Mouse (Mus musculus): ENCODE results near the gene Zbtb39. TPM values are rescaled to one million over a fixed set of nuclear protein-coding genes. Genes with fewer than 3 reads are reported as not detected.

Gene Zbtb39
- polyA plus RNA-seq (2016; fragmentation: Nextera tagmentation; extraction: Ambion mirVana), result 2.5 TPM in 2 replicates

- peaks cover 30% of the 10 kb centered on the region for H3K36me3 ChIP-seq
- no peaks in the 10 kb centered on the region for H3K9me3 ChIP-seq (replicated peaks)
- peak within 1 kb of the TSS; percentile 99 for H3K4me3 ChIP-seq
- peak within 1 kb of the TSS; percentile 77 for H3K4me2 ChIP-seq
- no peaks in the 10 kb centered on the region for H3K27me3 ChIP-seq (replicated peaks)
- peak; percentile 84 for ATAC-seq (ENCODE audit: insufficient number of reproducible peaks, low FRiP score)
- H3K27ac ChIP-seq (ENCODE audit: poor library complexity, severe bottlenecking), result peak within 1 kb of the TSS; percentile 74
- H3K4me1 ChIP-seq (replicated peaks), result peaks cover 14% of the 10 kb centered on the region
- H3K9ac ChIP-seq, result peak within 1 kb of the TSS; percentile 99
- 2% methylated on average over 55 of the region's 61 CpGs for WGBS
Observed at GRCm38 (mm10) chr10:127739083-127739660, at the start of gene Zbtb39. Gene Zbtb39 (plus strand): TSS chr10:127739538.

- peaks cover 41% of the 10 kb centered on the region for H3K36me3 ChIP-seq
- H3K4me2 ChIP-seq, result no peak overlapping the region
- H3K9ac ChIP-seq, result no peak overlapping the region
- H3K9me3 ChIP-seq (replicated peaks), result no peaks in the 10 kb centered on the region
- no peak overlapping the region for H3K27ac ChIP-seq (ENCODE audit: poor library complexity, severe bottlenecking)
- no peak for ATAC-seq (ENCODE audit: insufficient number of reproducible peaks, low FRiP score)
- WGBS, result 16% methylated on average over 1 of the region's 1 CpGs
- H3K4me3 ChIP-seq, result no peak overlapping the region
- no peaks in the 10 kb centered on the region for H3K27me3 ChIP-seq (replicated peaks)
- H3K4me1 ChIP-seq (replicated peaks), result peaks cover 5% of the 10 kb centered on the region
Observed at GRCm38 (mm10) chr10:127691053-127691452, 48.3 kb upstream of the Zbtb39 start.

- Histone ChIP-seq H3K36me3 (peaks cover 60% of the 10 kb centered on the region), H3K9me3 (replicated peaks) (no peaks in the 10 kb centered on the region), H3K9ac (no peak overlapping the region), H3K4me2 (no peak overlapping the region), H3K27me3 (replicated peaks) (no peaks in the 10 kb centered on the region), H3K4me1 (replicated peaks) (no peaks in the 10 kb centered on the region), H3K4me3 (no peak overlapping the region), H3K27ac (ENCODE audit: poor library complexity, severe bottlenecking) (no peak overlapping the region)
- WGBS, result 52% methylated on average over 2 of the region's 2 CpGs
- ATAC-seq (ENCODE audit: insufficient number of reproducible peaks, low FRiP score), result no peak
Observed at GRCm38 (mm10) chr10:127694636-127695035, 44.7 kb upstream of the Zbtb39 start.

GRCm38 (mm10) chr10:127695775-127696174, 43.6 kb upstream of the Zbtb39 start:
- 89% methylated on average over 7 of the region's 7 CpGs for WGBS
- no peak overlapping the region for H3K27ac ChIP-seq (ENCODE audit: poor library complexity, severe bottlenecking)
- no peaks in the 10 kb centered on the region for H3K27me3 ChIP-seq (replicated peaks)
- no peak overlapping the region for H3K4me3 ChIP-seq
- ATAC-seq (ENCODE audit: insufficient number of reproducible peaks, low FRiP score), result no peak
- H3K36me3 ChIP-seq, result peaks cover 54% of the 10 kb centered on the region
- no peak overlapping the region for H3K9ac ChIP-seq
- H3K4me1 ChIP-seq (replicated peaks), result no peaks in the 10 kb centered on the region
- H3K9me3 ChIP-seq (replicated peaks), result no peaks in the 10 kb centered on the region
- H3K4me2 ChIP-seq, result no peak overlapping the region

GRCm38 (mm10) chr10:127698966-127699365, 40.4 kb upstream of the Zbtb39 start:
- H3K36me3 ChIP-seq, result peaks cover 38% of the 10 kb centered on the region
- no peak overlapping the region for H3K27ac ChIP-seq (ENCODE audit: poor library complexity, severe bottlenecking)
- no peak overlapping the region for H3K4me2 ChIP-seq
- no peak overlapping the region for H3K9ac ChIP-seq
- no peak for ATAC-seq (ENCODE audit: insufficient number of reproducible peaks, low FRiP score)
- H3K9me3 ChIP-seq (replicated peaks), result no peaks in the 10 kb centered on the region
- H3K4me3 ChIP-seq, result no peak overlapping the region
- no peaks in the 10 kb centered on the region for H3K27me3 ChIP-seq (replicated peaks)
- 92% methylated on average over 7 of the region's 7 CpGs for WGBS
- no peaks in the 10 kb centered on the region for H3K4me1 ChIP-seq (replicated peaks)

GRCm38 (mm10) chr10:127703299-127703698, 36.0 kb upstream of the Zbtb39 start:
- Histone ChIP-seq H3K36me3 (peaks cover 9% of the 10 kb centered on the region), H3K9me3 (replicated peaks) (no peaks in the 10 kb centered on the region), H3K4me2 (no peak overlapping the region), H3K9ac (no peak overlapping the region), H3K4me3 (no peak overlapping the region), H3K27me3 (replicated peaks) (no peaks in the 10 kb centered on the region; the same call in 1 of the 2 replicates), H3K27ac (ENCODE audit: poor library complexity, severe bottlenecking) (no peak overlapping the region), H3K4me1 (replicated peaks) (peaks cover 14% of the 10 kb centered on the region)
- WGBS, result 35% methylated on average over 4 of the region's 4 CpGs
- no peak for ATAC-seq (ENCODE audit: insufficient number of reproducible peaks, low FRiP score)

- Histone ChIP-seq H3K4me2 (no peak overlapping the region), H3K27me3 (replicated peaks) (no peaks in the 10 kb centered on the region; the same call in 1 of the 2 replicates), H3K27ac (ENCODE audit: poor library complexity, severe bottlenecking) (no peak overlapping the region), H3K4me1 (replicated peaks) (peaks cover 14% of the 10 kb centered on the region), H3K4me3 (no peak overlapping the region), H3K36me3 (peaks cover under 1% of the 10 kb centered on the region; the same call in 1 of the 2 replicates), H3K9me3 (replicated peaks) (no peaks in the 10 kb centered on the region), H3K9ac (no peak overlapping the region)
- WGBS, result 59% methylated on average over 2 of the region's 2 CpGs
- no peak for ATAC-seq (ENCODE audit: insufficient number of reproducible peaks, low FRiP score)
Observed at GRCm38 (mm10) chr10:127704293-127704692, 35.0 kb upstream of the Zbtb39 start.

GRCm38 (mm10) chr10:127704766-127705220, 34.5 kb upstream of the Zbtb39 start, which contains the start of gene Myo1a:
Gene Myo1a (plus strand): TSS chr10:127705170.
- no peak for ATAC-seq (ENCODE audit: insufficient number of reproducible peaks, low FRiP score)
- no peaks in the 10 kb centered on the region for H3K36me3 ChIP-seq
- no peak within 1 kb of the TSS for H3K9ac ChIP-seq
- H3K4me1 ChIP-seq (replicated peaks), result peaks cover 14% of the 10 kb centered on the region
- no peak within 1 kb of the TSS for H3K27ac ChIP-seq (ENCODE audit: poor library complexity, severe bottlenecking)
- no peaks in the 10 kb centered on the region for H3K9me3 ChIP-seq (replicated peaks)
- WGBS, result 68% methylated on average over 2 of the region's 2 CpGs
- no peak within 1 kb of the TSS for H3K4me2 ChIP-seq
- no peak within 1 kb of the TSS for H3K4me3 ChIP-seq
- no peaks in the 10 kb centered on the region; the same call in 1 of the 2 replicates for H3K27me3 ChIP-seq (replicated peaks)

- WGBS, result 78% methylated on average over 4 of the region's 4 CpGs
- no peak overlapping the region for H3K27ac ChIP-seq (ENCODE audit: poor library complexity, severe bottlenecking)
- no peak overlapping the region for H3K4me3 ChIP-seq
- no peak for ATAC-seq (ENCODE audit: insufficient number of reproducible peaks, low FRiP score)
- H3K36me3 ChIP-seq, result no peaks in the 10 kb centered on the region
- H3K9me3 ChIP-seq (replicated peaks), result no peaks in the 10 kb centered on the region
- H3K9ac ChIP-seq, result no peak overlapping the region
- H3K27me3 ChIP-seq (replicated peaks), result no peaks in the 10 kb centered on the region; the same call in 1 of the 2 replicates
- peaks cover 14% of the 10 kb centered on the region for H3K4me1 ChIP-seq (replicated peaks)
- no peak overlapping the region for H3K4me2 ChIP-seq
Observed at GRCm38 (mm10) chr10:127705783-127706182, 33.6 kb upstream of the Zbtb39 start.

- Histone ChIP-seq H3K27ac (ENCODE audit: poor library complexity, severe bottlenecking) (no peak overlapping the region), H3K4me1 (replicated peaks) (peaks cover 14% of the 10 kb centered on the region), H3K4me2 (no peak overlapping the region), H3K9ac (no peak overlapping the region), H3K27me3 (replicated peaks) (peaks cover 7% of the 10 kb centered on the region), H3K9me3 (replicated peaks) (no peaks in the 10 kb centered on the region), H3K4me3 (no peak overlapping the region), H3K36me3 (no peaks in the 10 kb centered on the region)
- ATAC-seq (ENCODE audit: insufficient number of reproducible peaks, low FRiP score), result no peak
- WGBS, result 46% methylated on average over 7 of the region's 7 CpGs
Observed at GRCm38 (mm10) chr10:127707721-127708120, 31.6 kb upstream of the Zbtb39 start.

- no peak overlapping the region for H3K4me3 ChIP-seq
- peaks cover 7% of the 10 kb centered on the region for H3K27me3 ChIP-seq (replicated peaks)
- H3K27ac ChIP-seq (ENCODE audit: poor library complexity, severe bottlenecking), result no peak overlapping the region
- H3K9ac ChIP-seq, result no peak overlapping the region
- no peaks in the 10 kb centered on the region for H3K36me3 ChIP-seq
- no peak overlapping the region for H3K4me2 ChIP-seq
- ATAC-seq (ENCODE audit: insufficient number of reproducible peaks, low FRiP score), result no peak
- WGBS, result 80% methylated on average over 3 of the region's 3 CpGs
- H3K9me3 ChIP-seq (replicated peaks), result no peaks in the 10 kb centered on the region
- H3K4me1 ChIP-seq (replicated peaks), result peaks cover 14% of the 10 kb centered on the region
Observed at GRCm38 (mm10) chr10:127708850-127709370, 30.4 kb upstream of the Zbtb39 start.

Measured in heart, embryonic 12.5 days (tissue).